Mouse (Mus musculus) pancreas, adult 10 weeks (tissue): Measurements from ENCODE around the gene Clec14a. TPM values are rescaled to one million over a fixed set of nuclear protein-coding genes. Genes with fewer than 3 reads are reported as not detected.

ENCODE experiments used
- polyA plus RNA-seq: library from polyadenylated mRNA; stranded (reverse); fragments of 350-450 nt; fragmentation: Illumina TruSeq; extraction: RNeasy Lipid Tissue Mini Kit (QIAGEN cat#74804); gene quantifications from one replicate; pipeline ENCODE4 v1.2.3, GENCODE M21; 2015; ENCODE audit warnings: low read depth, low replicate concordance; ENCODE audit not compliant: insufficient read depth

Clec14a gene
- polyA plus RNA-seq = 11.0 TPM

GRCm38 (mm10) chr12:58268563-58269501 is at the start of gene Clec14a:
Clec14a (minus strand) TSS chr12:58269290.

Other genes with a start within 250 kb of the Clec14a start
- gene Sstr1, start 57.5 kb downstream of the Clec14a start, polyA plus RNA-seq = not detected